Mouse (Mus musculus) hindbrain, embryonic 13.5 days (tissue): ENCODE results near the gene Agap2. TPM values are rescaled to one million over a fixed set of nuclear protein-coding genes. Genes with fewer than 3 reads are reported as not detected.

ENCODE experiments used
- ATAC-seq: fragments of 200-750 bp; cut with Nextera tagmentation; 2 replicates; pipeline ENCODE4 v1.8.0; 2017; ENCODE audit warnings: moderate TSS enrichment; ENCODE audit not compliant: low FRiP score
- H3K27ac ChIP-seq: fragments of 300-500 bp; sonication (generic); 2 replicates; pipeline ENCODE4 v1.5.1; 2015; ENCODE audit warnings: inconsistent platforms, mild to moderate bottlenecking, moderate library complexity
- H3K27me3 ChIP-seq: fragments of 300-500 bp; sonication (generic); 2 replicates; pipeline ENCODE4 v1.6.1; 2015; ENCODE audit warnings: mild to moderate bottlenecking, inconsistent platforms
- H3K36me3 ChIP-seq: fragments of 300-500 bp; sonication (generic); 2 replicates; pipeline ENCODE4 v1.6.1; 2015; ENCODE audit warnings: mild to moderate bottlenecking, inconsistent platforms
- H3K4me1 ChIP-seq: fragments of 300-500 bp; sonication (generic); replicated peaks from 2 replicates; pipeline ENCODE4 v1.6.1; 2015; ENCODE audit warnings: inconsistent platforms
- H3K4me2 ChIP-seq: fragments of 300-500 bp; sonication (generic); 2 replicates; pipeline ENCODE4 v1.6.1; 2015; ENCODE audit warnings: inconsistent platforms, mild to moderate bottlenecking, moderate library complexity
- H3K4me3 ChIP-seq: fragments of 300-500 bp; sonication (generic); 2 replicates; pipeline ENCODE4 v1.5.1; 2015; ENCODE audit warnings: mild to moderate bottlenecking, inconsistent platforms
- H3K9ac ChIP-seq: fragments of 300-500 bp; sonication (generic); 2 replicates; pipeline ENCODE4 v1.6.1; 2015; ENCODE audit warnings: mild to moderate bottlenecking, inconsistent platforms
- H3K9me3 ChIP-seq: fragments of 300-500 bp; sonication (generic); 2 replicates; pipeline ENCODE4 v1.6.1; 2016; ENCODE audit warnings: inconsistent platforms
- WGBS: fragments of 180-500 bp; shearing (Covaris S2); methylation state at CpG from one replicate; pipeline ENCODE4 v1.1.7; 2015; 5-methylcytosine and 5-hydroxymethylcytosine counted together
- polyA plus RNA-seq: library from polyadenylated mRNA; unstranded; fragments of >200 nt; fragmentation: Nextera tagmentation; extraction: Ambion mirVana; gene quantifications from 2 replicates; pipeline ENCODE4 v1.2.1, GENCODE M21; 2015

Agap2 gene
- polyA plus RNA-seq, 1 experiment from 2014 or later, result 3.1 TPM

- no peak for ATAC-seq
- H3K4me2 ChIP-seq, result no peak overlapping the region
- H3K4me1 ChIP-seq, result peaks cover 14% of the 10 kb centered on the region
- peaks cover 64% of the 10 kb centered on the region for H3K27me3 ChIP-seq
- WGBS, result 3% methylated on average over 35 of the region's 35 CpGs
- H3K4me3 ChIP-seq, result peak overlapping the region; percentile 5; the same call in 1 of the 2 replicates
- H3K9me3 ChIP-seq, result no peaks in the 10 kb centered on the region
- H3K9ac ChIP-seq, result no peak overlapping the region
- H3K27ac ChIP-seq, result no peak overlapping the region
- peaks cover 19% of the 10 kb centered on the region for H3K36me3 ChIP-seq
Measured at GRCm38 (mm10) chr10:127048608-127049394, 26.3 kb upstream of the Agap2 start.

- H3K4me1 ChIP-seq, result peaks cover 16% of the 10 kb centered on the region
- WGBS, result 2% methylated on average over 29 of the region's 29 CpGs
- H3K9ac ChIP-seq, result no peak overlapping the region
- ATAC-seq, result no peak
- H3K9me3 ChIP-seq, result no peaks in the 10 kb centered on the region
- no peak overlapping the region; the same call in 1 of the 2 replicates for H3K4me3 ChIP-seq
- H3K4me2 ChIP-seq, result no peak overlapping the region
- peaks cover 64% of the 10 kb centered on the region for H3K27me3 ChIP-seq
- no peak overlapping the region for H3K27ac ChIP-seq
- peaks cover 24% of the 10 kb centered on the region for H3K36me3 ChIP-seq
Measured at GRCm38 (mm10) chr10:127049395-127050118, 25.5 kb upstream of the Agap2 start.

GRCm38 (mm10) chr10:127050119-127050474 lies 25.0 kb upstream of the Agap2 start:
- Histone ChIP-seq H3K4me1 (peaks cover 21% of the 10 kb centered on the region), H3K9ac (no peak overlapping the region), H3K27ac (no peak overlapping the region), H3K9me3 (no peaks in the 10 kb centered on the region), H3K27me3 (peaks cover 64% of the 10 kb centered on the region), H3K4me3 (no peak overlapping the region), H3K36me3 (peaks cover 24% of the 10 kb centered on the region), H3K4me2 (no peak overlapping the region)
- ATAC-seq, result no peak
- 20% methylated on average over 10 of the region's 10 CpGs for WGBS

- Histone ChIP-seq H3K4me3 (no peak overlapping the region), H3K9ac (no peak overlapping the region), H3K27ac (no peak overlapping the region), H3K27me3 (peaks cover 30% of the 10 kb centered on the region), H3K4me1 (peaks cover 43% of the 10 kb centered on the region), H3K36me3 (peaks cover 50% of the 10 kb centered on the region), H3K9me3 (no peaks in the 10 kb centered on the region), H3K4me2 (no peak overlapping the region)
- no peak for ATAC-seq
- WGBS, result 65% methylated on average over 4 of the region's 4 CpGs
Measured at GRCm38 (mm10) chr10:127054646-127055045, 20.4 kb upstream of the Agap2 start.

- Histone ChIP-seq H3K36me3 (peaks cover 50% of the 10 kb centered on the region), H3K9me3 (no peaks in the 10 kb centered on the region), H3K27ac (no peak overlapping the region), H3K9ac (no peak overlapping the region), H3K4me2 (no peak overlapping the region), H3K4me1 (peaks cover 39% of the 10 kb centered on the region), H3K27me3 (peaks cover 23% of the 10 kb centered on the region), H3K4me3 (no peak overlapping the region)
- WGBS, result 93% methylated on average over 8 of the region's 8 CpGs
- ATAC-seq, result no peak
Measured at GRCm38 (mm10) chr10:127055406-127055805, 19.7 kb upstream of the Agap2 start.

- Histone ChIP-seq H3K27ac (no peak overlapping the region), H3K9me3 (no peaks in the 10 kb centered on the region), H3K4me1 (peaks cover 49% of the 10 kb centered on the region), H3K4me2 (no peak overlapping the region), H3K27me3 (peaks cover 12% of the 10 kb centered on the region), H3K36me3 (peaks cover 50% of the 10 kb centered on the region), H3K9ac (no peak overlapping the region), H3K4me3 (no peak overlapping the region; the same call in 1 of the 2 replicates)
- ATAC-seq, result no peak
- 87% methylated on average over 20 of the region's 20 CpGs for WGBS
Measured at GRCm38 (mm10) chr10:127056490-127056889, 18.6 kb upstream of the Agap2 start.

GRCm38 (mm10) chr10:127058161-127058560 lies 16.9 kb upstream of the Agap2 start:
- H3K4me1 ChIP-seq, result peaks cover 60% of the 10 kb centered on the region
- WGBS, result 2% methylated on average over 9 of the region's 9 CpGs
- peaks cover 46% of the 10 kb centered on the region for H3K36me3 ChIP-seq
- no peaks in the 10 kb centered on the region for H3K9me3 ChIP-seq
- peak overlapping the region; percentile 99; the same call in 1 of the 2 replicates for H3K27ac ChIP-seq
- H3K27me3 ChIP-seq, result no peaks in the 10 kb centered on the region
- H3K4me2 ChIP-seq, result peak overlapping the region; percentile 84
- peak overlapping the region; percentile 99 for H3K9ac ChIP-seq
- H3K4me3 ChIP-seq, result peak overlapping the region; percentile 91
- ATAC-seq, result peak; percentile 6

GRCm38 (mm10) chr10:127058708-127059107 lies 16.4 kb upstream of the Agap2 start:
- Histone ChIP-seq H3K36me3 (peaks cover 41% of the 10 kb centered on the region), H3K4me1 (peaks cover 60% of the 10 kb centered on the region), H3K4me2 (peak overlapping the region; percentile 84), H3K27me3 (no peaks in the 10 kb centered on the region), H3K9me3 (no peaks in the 10 kb centered on the region), H3K27ac (peak overlapping the region; percentile 99), H3K4me3 (peak overlapping the region; percentile 91), H3K9ac (peak overlapping the region; percentile 99)
- WGBS, result 6% methylated on average over 8 of the region's 8 CpGs
- ATAC-seq, result no peak

- H3K9me3 ChIP-seq, result no peaks in the 10 kb centered on the region
- WGBS, result under 1% methylated on average over 45 of the region's 92 CpGs
- H3K36me3 ChIP-seq, result peaks cover 34% of the 10 kb centered on the region
- H3K9ac ChIP-seq, result peak overlapping the region; percentile 99
- H3K4me1 ChIP-seq, result peaks cover 61% of the 10 kb centered on the region
- no peak for ATAC-seq
- H3K4me3 ChIP-seq, result peak overlapping the region; percentile 91
- no peaks in the 10 kb centered on the region for H3K27me3 ChIP-seq
- peak overlapping the region; percentile 99 for H3K27ac ChIP-seq
- H3K4me2 ChIP-seq, result peak overlapping the region; percentile 84
Measured at GRCm38 (mm10) chr10:127059174-127059967, 15.7 kb upstream of the Agap2 start.

- Histone ChIP-seq H3K4me1 (peaks cover 61% of the 10 kb centered on the region), H3K4me2 (peak within 1 kb of the TSS; percentile 84), H3K9ac (peak within 1 kb of the TSS; percentile 99), H3K27me3 (no peaks in the 10 kb centered on the region), H3K27ac (peak within 1 kb of the TSS; percentile 99), H3K4me3 (peak within 1 kb of the TSS; percentile 91), H3K36me3 (peaks cover 31% of the 10 kb centered on the region), H3K9me3 (no peaks in the 10 kb centered on the region)
- under 1% methylated on average over 54 of the region's 72 CpGs for WGBS
- peak; percentile 19 for ATAC-seq
Measured at GRCm38 (mm10) chr10:127059968-127060916, 14.8 kb upstream of the Agap2 start, which contains the start of gene March9. Gene March9 (minus strand): TSS chr10:127060184.

GRCm38 (mm10) chr10:127061085-127061484 lies 14.0 kb upstream of the Agap2 start:
- no peaks in the 10 kb centered on the region for H3K9me3 ChIP-seq
- peak overlapping the region; percentile 91 for H3K4me3 ChIP-seq
- ATAC-seq, result no peak
- H3K9ac ChIP-seq, result peak overlapping the region; percentile 99
- WGBS, result 17% methylated on average over 5 of the region's 5 CpGs
- H3K36me3 ChIP-seq, result peaks cover 31% of the 10 kb centered on the region
- peak overlapping the region; percentile 99 for H3K27ac ChIP-seq
- H3K4me2 ChIP-seq, result peak overlapping the region; percentile 84
- peaks cover 61% of the 10 kb centered on the region for H3K4me1 ChIP-seq
- H3K27me3 ChIP-seq, result no peaks in the 10 kb centered on the region
